Mouse (Mus musculus) embryo, embryonic 11 days (tissue): ENCODE measurements at regions not wholly inside any gene's neighbourhood (a gene's known extent, or its start where the extent isn't known, plus 50 kb on each side); places are given as distances from the start of the nearest gene placed in this dataset.

Experiments
- DNase-seq: peaks from one replicate; pipeline ENCODE4 v3.0.0-alpha.2; 2015

DNA sequence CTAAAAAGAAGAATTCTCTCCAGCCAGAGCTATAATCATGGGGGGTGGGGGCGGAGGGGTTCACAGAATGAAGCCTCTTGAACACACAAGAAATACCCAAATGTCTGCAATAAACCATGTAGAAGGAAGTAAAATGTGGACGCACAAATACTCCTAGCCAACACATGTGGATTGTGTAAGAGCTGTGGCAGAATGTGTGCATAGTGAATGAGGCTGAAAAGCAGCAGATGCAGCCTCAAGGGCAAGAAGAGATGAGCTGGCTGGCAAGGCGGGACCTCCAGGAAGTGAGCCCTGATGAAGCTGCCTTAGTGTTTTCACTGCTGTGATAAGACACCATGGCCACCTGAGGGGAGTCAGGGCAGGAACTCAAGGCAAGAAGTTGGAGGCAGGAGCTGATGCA, 53.3 kb upstream of the Arhgap28 start:
- no peak for DNase-seq

DNA sequence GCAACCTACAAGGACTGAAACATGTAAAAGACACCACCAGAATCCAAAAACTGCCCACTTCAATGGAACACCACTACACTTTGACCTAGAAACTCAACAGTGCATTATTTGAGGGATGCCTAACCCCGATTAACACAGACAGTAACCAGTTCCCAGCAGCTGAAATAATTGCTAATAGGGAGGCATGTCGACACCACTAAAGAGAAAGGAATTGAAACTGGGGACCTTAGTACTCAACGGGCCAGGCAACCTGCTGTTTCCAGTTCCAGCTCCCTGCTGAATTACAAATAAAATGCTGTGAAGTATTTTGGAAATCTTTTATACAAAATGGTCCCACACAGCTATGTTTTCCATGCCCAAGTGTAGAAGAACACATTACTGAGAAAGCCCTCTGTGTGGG, 56.5 kb upstream of the Arhgap28 start:
- DNase-seq: no peak

DNA sequence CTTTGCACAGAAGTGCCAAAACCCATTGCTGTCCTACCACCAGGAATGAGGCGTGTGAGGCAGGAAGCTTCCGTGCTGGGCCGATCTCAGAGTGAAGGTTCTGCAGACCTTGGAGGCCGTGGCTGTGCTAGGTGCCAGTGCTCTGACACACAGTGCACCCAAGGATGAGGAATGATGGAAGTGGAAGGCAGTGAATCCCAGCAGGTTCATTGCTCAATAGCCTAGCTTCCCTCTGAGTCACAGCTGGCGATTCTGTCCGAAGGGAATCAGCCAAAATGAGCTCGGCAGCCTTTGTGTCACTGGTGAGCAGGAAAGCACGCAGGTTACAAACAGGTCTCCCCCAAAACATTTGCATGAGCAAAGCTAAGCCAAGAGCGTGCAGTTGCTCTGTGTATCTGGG, 61.8 kb upstream of the Arhgap28 start:
- DNase-seq: no peak

DNA sequence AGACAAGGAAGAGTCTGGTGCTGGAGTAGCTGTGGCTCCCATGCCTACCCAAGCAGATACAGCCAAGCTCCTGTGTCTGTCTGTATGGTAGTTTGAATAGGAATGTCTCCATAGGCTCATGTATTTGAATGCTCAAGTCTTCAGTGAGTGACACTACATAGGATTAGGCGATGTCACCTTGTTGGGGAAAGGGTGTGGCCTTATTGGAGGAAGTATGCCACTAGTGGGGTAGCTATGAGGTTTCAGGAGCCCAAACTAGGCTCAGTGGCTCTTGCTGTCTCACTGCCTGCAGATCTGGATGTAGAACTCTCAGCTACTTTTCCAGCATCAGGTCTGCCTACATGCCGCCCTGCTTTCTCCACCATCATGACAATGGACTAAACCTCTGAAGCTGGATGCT, 62.3 kb upstream of the Arhgap28 start:
- no peak for DNase-seq

DNA sequence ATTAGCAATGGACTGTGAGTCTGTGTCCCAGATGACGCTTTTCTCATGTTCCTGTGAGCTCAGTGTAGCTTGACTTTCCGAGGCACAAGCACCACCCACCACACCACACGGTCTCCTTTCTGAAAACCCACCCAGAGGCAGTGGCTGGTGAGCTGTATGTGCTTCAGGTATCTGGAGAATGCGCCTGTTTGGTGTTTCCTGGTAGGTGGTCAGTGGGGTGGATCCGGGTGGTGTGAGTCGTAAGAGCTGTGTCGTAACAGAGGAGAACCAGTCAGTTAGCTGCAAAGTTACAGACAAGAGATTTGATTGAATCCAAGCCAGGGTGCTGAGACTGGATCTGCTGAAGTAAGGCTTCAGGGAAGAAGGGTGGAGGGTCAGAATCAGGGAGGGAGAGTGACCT, 65.1 kb upstream of the Arhgap28 start:
- DNase-seq: no peak

DNA sequence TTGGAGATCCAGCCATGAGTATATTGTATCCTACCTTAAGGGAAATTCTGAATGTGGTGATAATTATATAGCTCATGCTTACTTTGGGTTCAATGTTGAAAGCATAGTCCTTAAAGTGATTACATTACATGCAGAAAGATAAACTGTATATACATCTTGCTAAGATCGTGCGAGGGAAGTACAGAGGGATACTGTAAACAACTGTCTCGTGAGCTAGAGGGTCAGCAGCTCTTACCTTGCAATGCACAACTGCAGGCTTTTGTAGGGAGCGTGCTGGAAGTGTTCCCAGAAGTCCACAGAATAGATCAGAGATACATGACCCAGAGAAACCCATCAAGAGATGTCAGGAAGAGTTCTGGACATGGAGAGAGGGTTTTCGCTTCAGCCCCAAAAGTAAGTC, 65.6 kb upstream of the Arhgap28 start:
- no peak for DNase-seq

DNA sequence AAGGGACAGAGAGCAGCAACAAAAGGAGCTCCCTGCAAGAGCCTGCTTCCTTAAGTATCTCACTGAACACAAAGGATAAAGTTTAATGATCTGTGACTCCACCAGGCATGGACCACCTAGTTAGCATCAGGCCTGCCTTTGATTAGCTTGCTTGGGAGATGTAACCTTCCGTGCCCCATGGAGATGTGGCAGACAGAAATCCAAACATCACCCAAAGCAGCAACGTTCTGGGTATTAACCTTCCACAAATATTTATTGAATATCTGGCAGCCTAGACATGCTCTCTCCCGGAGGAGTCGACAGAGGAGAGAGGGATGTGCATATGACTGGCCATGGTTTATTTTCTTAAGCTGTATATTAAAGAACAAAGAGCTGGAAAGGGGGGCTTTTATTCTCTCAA, 67.6 kb upstream of the Arhgap28 start:
- DNase-seq: peak; percentile 57

DNA sequence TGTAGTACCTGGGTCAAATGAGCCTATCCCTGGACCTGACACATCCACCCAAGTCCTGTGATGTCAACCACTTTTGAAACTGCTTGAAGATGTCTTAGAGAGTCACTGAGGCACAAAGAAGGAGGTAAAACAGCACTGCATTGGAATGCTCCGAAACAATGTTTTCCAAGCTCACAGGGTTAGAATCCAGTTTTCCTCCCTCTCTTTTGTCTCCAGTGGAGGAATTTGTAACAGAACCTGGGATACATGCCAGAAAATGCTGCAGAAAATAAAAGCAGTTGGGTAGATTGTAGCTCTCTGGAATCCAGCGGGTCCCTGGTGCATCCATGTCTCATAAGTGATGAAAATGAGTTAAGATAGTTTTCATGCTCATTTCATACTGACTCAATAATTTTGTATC, 71.8 kb upstream of the Arhgap28 start:
- no peak for DNase-seq

DNA sequence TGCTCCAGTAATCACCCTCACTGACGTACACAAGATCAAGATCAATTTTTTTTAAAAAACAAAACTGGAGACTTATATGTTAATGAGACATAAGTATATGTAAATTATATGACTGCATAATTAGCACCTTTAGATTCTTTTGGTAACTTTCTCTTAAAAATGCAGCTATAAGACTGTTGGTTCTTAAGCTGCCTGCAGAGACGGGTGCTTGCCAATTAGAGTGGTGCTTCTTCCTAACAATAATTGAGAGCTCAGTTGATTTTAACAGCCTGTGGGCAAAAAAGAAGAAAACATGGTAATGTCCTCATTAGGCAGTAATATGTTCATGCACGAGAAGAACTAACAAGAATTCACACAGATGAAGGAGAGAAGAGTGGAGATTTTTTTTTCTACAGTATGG, 74.8 kb upstream of the Arhgap28 start:
- no peak for DNase-seq

DNA sequence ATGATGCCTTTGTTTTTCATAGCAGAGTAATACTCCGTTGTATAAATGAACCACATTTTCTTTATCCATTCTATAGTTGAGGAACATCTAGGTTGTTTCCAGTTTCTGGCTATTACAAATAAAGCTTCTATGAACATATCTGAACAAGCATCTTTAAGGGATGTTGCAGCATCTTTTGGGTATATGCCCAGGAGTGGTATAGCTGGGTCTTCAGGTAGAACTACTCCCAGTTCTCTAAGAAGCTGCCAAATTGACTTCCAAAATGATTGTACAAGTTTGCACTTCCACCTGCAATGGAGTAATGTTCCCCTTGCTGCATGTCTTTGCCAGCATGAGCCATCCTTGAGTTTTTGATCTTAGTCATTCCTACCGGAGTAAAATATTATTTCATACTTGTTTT, 80.5 kb upstream of the Arhgap28 start:
- DNase-seq: no peak

DNA sequence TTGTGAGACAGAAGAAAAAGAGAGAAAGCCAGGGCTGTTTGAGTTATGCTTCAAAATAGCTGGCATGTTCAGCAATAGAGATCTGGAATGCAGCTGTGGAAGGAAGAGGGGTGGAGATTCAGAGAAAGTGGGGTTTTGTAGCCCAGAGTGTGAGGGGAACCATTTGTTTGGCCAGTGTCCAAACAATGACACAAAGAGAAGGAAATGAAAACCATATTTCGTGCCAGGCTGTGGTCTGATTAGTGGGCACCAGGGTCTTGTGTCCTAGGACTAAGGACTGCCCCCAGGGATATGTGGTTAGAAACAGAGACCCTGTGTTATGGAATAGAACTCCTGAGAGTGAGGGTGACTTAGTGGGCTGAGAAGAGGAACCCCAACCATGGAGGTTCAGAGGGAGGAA, 83.2 kb upstream of the Arhgap28 start:
- no peak for DNase-seq

DNA sequence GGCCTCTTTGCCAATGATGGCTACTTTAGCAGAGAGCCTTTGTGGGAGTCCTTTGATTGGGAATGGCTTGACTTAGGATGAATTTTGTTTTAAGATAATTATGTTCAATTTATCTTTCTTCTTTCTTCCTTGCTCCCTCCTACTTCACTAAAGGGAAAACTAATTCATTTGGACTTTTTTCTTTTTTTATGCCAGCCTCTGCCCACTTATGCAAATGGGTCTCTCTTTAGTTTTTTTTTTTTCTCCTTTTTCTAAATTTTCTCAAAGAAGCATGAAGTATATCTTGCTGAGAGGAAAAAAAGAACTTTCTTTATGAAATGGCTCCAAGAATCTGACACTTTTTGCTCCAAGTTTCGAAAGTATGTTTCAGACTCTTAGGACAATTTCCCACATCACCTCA, 85.3 kb upstream of the Arhgap28 start:
- DNase-seq: no peak

DNA sequence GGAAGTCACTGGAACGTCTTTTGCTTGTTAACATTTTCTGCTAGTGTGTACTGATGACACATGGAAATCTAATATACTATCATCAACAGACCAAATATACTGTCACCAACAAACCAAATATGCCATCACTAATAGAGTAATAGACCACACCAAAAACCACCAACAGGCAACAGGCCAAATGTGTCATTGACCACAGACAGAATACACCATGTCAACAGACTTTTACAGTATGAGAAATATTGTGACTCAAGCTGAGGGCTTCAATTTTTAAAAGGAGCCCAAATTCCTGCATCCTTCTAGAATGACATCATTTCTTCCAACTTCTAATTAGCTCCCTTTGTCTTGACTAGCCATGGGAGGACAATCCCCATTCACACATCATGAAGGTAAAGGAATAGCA, 85.9 kb upstream of the Arhgap28 start:
- no peak for DNase-seq

DNA sequence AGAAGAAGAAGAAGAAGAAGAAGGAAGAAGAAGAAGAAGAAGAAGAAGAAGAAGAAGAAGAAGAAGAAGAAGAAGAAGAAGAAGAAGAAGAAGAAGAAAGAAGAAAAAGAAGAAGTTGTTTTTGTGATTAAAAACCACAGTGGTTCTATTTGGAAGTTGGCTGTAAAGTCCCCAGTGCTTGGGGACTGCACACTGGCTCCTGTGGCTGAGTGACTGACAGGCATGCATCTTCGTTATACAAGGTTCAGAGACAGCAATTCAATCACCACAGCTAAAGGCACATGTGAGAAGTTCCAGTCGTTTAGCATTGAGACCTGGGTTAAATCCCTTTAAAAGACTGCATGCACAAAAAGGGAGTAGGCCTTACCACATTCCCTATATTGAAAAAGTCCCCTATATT, 93.1 kb upstream of the Arhgap28 start:
- no peak for DNase-seq

DNA sequence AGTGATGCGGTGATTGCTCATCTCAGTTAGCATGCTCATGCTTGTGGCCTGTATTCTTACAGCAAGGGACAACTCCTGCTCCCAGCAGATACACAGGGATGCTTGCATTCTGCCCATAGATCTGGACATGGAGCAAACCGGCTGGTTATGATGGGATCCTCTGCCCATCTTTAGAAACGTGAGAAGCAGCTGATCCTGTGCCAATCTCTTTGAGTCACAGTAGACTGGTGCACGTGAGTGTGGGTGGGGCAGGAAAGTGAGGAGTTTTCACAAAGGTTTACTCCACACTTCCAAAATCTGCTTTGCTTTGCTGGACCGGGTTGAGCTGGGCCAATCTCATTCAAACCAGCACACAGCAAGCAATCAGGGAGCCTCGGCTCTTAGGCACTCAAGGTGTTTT, 93.5 kb upstream of the Arhgap28 start:
- DNase-seq: no peak

DNA sequence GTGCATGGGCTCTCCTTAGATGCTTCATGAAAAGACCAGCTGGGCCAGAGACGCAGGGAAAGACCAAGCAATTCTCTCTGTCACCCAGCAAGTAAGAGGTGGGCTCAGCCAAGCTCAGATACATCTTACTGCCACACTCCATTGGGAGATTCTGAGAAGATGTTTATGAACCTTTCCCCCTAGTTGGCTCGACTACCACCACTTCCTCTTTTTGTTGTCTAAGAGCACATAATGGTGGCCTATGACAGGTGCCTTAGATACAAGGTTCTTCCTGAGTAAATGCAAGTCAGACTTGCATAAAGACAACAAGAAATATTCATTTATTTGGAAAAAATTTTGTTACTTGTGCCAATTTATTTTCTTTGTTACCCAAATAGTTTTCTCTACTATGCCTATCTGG, 96.2 kb upstream of the Arhgap28 start:
- DNase-seq: no peak

DNA sequence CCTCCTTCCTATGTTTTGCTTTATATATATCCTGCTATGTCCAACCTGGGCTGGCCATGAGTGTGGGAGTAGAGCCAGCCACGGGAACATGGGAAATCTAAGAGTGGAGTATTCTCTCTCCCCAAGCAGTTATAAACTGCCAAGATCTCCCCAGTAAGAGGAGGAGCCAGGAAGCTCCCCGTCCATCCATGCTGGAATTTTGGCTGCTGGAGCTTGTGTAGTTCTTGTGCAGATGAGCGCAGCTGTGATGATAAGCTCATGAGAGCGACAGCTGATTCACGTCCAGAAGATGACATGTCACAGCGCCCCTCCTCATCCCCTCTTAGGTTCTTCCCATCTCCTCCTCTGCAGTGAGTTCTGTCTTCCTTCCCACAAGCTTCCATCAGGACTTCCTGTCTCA, 99.4 kb upstream of the Arhgap28 start:
- no peak for DNase-seq

DNA sequence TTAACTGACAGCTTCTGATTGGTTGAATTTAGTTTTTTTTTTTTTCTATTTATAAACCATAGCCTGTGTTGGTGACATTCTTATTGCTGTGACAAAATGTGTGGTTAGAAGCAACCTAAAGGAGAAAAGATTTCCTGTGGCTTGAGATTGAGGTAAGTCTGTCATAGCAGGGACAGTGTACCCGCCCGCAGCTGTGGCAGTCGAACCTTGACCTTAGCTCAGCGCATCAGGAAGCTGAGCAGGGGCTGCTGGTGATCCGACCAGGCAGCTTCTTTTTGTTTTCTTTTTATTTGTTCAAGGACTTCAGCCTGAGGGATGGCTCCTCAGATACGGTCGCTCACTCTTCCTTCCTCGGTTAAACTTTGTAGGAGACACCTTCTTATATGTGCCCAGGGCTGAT, 102.4 kb upstream of the Arhgap28 start:
- no peak for DNase-seq

DNA sequence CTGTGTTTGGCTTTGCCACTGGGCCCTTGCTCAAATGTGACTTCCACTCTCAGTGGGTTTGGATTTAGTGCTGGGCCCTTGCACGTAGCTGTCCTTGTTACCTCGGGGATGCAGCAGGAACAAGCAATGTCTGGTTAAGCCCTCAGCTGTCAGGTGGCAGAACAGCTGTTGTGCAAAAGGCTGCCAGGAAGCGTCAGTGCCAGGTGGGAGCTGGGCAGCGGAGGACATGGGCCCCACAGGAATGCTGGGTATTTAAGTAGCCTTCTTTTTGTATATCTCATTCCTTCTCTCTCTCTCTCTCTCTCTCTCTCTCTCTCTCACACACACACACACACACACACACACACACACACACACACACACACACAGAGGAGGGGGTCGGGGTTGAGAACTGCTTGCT, 104.0 kb upstream of the Arhgap28 start:
- no peak for DNase-seq

DNA sequence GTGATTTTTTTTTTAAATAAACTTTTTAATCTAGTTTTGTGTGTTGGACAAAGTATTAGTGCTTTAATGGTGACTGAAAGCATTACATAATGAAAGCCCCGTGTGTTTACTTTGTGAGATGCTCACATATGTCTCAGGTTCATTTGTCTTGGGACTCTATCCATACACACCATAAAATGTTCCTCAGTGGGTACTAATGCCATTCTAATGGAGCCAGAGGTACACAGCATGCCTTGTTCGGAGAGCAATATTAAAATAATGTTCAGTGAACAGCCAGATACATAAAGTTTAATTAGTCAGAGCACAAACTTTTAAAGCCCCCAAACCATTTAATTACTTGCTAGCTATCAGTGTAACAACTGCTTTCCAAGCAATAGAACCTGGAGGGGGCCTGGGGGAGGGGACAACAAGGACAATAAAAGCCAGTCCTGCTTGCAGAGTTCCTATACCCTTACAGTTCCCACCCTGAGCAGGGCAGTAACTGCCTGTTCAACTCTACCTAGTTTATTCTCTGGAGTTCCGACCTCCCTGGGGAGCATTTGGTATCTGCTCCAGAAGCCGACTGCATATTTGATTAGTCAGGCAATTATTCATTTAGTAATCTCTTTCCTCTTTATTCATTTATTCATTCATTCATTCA, 108.0 kb upstream of the Arhgap28 start:
- DNase-seq: no peak

DNA sequence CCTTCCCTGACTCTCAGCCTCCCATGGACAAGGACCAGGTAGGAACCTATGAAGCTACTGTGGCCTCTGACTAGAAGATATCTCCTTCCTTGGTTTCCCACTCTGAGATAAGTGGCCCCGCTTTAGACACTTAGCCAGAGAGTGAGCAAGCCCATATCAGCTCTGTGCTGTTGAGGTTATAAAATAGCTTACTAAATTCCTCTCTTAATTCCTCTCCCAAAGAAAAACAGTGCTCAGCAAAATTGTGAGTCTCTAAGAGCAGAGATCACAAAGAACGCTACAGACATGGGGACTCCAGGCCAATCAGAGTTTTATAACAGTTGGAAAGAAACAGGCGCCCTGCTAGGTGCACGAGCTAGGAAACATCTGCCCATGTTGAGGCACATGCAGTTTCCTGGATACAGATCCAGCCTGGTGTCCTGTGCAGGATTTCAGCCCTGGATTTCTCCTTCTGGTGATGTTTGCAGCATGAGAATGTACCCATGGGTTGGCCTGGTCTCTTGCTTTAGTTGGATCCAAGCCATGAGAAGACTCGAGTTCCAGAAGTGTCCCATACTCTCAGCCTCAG, 108.9 kb upstream of the Arhgap28 start:
- no peak for DNase-seq

DNA sequence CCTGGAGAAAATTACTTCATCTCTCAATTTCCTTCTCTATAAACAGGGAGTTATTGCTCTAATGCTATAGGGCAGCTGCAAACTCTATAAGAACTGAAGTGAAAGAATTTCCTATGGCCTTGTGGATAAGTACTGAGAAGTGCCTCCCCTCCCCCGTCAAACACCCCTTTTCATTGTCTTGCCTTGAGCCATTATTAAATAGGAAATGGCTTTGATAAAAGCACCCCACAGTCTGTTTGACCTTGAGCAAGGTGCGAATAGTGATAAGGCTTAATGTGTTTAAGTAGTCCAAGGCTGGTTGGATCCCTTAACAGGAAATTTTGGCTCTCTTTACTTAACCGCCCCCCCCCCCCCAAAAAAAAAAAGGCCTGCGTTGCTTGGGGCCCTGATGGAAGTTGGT, 111.7 kb upstream of the Arhgap28 start:
- DNase-seq: no peak

DNA sequence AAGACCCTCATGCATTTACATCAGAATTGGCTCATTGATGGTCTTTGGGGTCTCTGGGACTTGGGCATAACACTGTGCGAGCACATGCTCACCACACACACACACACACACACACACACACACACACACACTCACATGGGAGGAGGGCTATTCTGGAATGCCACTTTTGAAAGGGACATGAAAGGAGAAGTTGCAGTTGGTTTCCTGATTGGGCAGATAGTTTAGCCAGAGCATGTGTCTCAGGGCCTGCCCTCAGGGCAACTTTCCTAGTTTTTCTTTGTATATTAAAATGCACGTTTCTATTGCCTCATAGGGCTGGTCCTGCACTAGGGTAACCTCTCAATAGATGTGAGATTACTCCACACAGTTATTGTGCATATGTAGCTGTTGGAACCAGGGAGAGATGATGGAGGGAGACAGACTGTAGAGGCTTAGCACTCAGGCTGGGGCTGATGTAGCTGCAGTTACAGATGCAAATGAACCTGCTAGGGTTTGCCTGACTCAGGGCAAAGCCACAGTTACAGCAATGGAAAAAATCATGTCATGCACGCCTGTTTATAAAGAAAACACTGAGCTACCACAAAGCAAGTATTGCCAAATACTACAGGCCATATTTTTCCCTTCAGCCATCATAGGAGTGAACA, 115.3 kb upstream of the Arhgap28 start:
- DNase-seq: no peak

DNA sequence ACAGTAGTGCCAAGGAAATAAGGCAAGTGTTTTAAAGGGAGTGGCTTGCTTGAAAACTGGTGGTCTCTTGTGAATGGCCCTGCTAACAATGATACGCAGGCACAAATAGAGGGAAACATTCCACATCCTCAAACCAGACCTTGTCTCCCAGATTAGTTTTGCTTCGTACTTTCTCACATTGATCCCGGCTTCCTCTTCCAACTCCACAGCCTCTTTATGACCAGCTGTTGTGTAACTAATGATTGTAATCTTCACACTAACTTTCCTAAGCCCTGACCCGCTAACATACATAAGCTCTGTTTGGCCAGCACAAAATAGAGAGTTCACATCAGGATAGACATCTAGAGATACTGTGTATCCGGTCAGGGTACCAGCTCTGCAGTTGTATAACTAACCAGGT, 116.3 kb upstream of the Arhgap28 start:
- no peak for DNase-seq

DNA sequence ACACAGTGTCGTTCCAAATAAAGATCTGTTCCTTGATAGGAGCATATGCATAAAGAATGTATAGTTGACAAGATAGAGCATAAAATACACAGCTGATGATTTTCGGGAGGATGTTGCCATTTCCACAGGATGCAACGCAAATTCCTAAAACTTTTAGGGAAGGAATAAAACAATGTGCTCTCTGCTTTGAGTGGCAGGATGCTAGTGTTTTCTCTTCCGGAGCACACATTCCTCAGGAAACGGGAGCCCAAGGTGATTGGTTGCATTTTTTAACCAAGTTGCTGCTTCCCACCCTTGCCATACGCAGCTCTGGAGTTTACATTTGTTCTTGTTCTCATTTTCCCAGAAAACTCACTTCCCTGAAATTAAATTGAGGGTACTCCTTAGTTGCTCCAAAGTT, 116.8 kb upstream of the Arhgap28 start:
- DNase-seq: no peak
